Mouse (Mus musculus): Measurements from ENCODE around the gene Dazl. TPM values are rescaled to one million over a fixed set of nuclear protein-coding genes. Genes with fewer than 3 reads are reported as not detected.

Dazl gene
- polyA plus RNA-seq, 1 experiment = not detected

DNA sequence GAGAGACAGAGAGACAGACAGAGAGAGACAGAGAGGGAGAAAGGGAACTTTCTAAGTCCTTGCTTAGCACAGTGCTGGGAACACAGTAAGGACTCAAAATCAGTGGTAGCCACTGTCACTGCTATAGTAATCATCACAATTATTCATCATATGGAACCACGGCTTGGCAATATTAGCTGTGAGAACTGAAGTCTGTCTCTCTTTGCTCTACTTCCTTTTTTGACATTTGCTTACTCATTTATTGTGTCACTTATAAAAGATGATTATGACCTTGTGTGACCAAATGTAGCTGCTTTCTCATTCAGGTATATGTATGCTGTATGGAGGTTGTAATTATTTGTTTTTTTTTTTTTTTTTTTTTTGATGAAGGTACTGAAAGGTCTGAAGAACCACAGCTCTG lies 36.8 kb upstream of the Dazl start:
- no peak overlapping the region for H3K4me3 ChIP-seq (ENCODE audit: low read depth, low read length)

GRCm38 (mm10) chr17:50324658-50325057 lies 31.2 kb upstream of the Dazl start:
- Histone ChIP-seq H3K27me3 (ENCODE audit: control insufficient read depth, insufficient read depth, low read length) (no peaks in the 10 kb centered on the region; the same call in 1 of the 2 replicates), H3K4me1 (ENCODE audit: control insufficient read depth, insufficient read depth, insufficient read length, low read length) (no peaks in the 10 kb centered on the region), H3K36me3 (ENCODE audit: control insufficient read depth, insufficient read depth, low read length) (no peaks in the 10 kb centered on the region), H3K4me3 (ENCODE audit: low read depth, low read length) (no peak overlapping the region), H3K27ac (ENCODE audit: insufficient read depth, low read depth, low read length) (no peak overlapping the region)
- TF ChIP-seq CTCF (IDR thresholded peaks at IDR 0.05; ENCODE audit: extremely low read depth, insufficient read length, insufficient replicate concordance, low read depth, low read length) (no peak), POLR2A (IDR thresholded peaks at IDR 0.05; ENCODE audit: low read depth, low read length) (no peak)
- 71% methylated on average over 4 of the region's 4 CpGs for WGBS

More for the DNA sequence above, 36.8 kb upstream of the Dazl start:
- WGBS = 88% methylated on average over 1 of the region's 1 CpGs
- no peaks in the 10 kb centered on the region for H3K27me3 ChIP-seq (ENCODE audit: control insufficient read depth, insufficient read depth, low read length)
- no peaks in the 10 kb centered on the region for H3K36me3 ChIP-seq (ENCODE audit: control insufficient read depth, insufficient read depth, low read length)
- H3K27ac ChIP-seq (ENCODE audit: insufficient read depth, low read depth, low read length) = no peak overlapping the region
- TF ChIP-seq CTCF (IDR thresholded peaks at IDR 0.05; ENCODE audit: extremely low read depth, insufficient read length, insufficient replicate concordance, low read depth, low read length) = no peak
- TF ChIP-seq POLR2A (IDR thresholded peaks at IDR 0.05; ENCODE audit: low read depth, low read length) = no peak
- H3K4me1 ChIP-seq (ENCODE audit: control insufficient read depth, insufficient read depth, insufficient read length, low read length) = peaks cover 20% of the 10 kb centered on the region; the same call in 1 of the 2 replicates

DNA sequence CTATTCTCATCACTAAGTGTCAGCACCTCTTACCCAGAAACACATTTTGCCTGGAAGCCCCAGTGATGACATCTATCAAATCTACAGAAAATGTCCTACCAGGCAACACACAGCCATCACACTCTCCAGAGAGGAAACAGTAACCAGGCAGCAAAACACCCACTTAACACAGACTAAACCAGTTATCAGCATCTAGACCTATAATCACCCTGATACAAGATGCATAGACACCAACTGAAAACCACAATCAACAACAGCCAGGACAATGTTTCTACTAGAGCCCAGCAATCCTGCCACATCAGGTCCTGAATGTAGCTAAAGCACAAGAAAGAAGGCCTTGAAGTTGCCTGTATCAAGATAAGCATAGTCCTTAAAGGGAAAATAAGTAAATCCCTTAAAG lies 25.4 kb upstream of the Dazl start:
- Histone ChIP-seq H3K4me1 (ENCODE audit: control insufficient read depth, insufficient read depth, insufficient read length, low read length) (no peaks in the 10 kb centered on the region), H3K4me3 (ENCODE audit: low read depth, low read length) (no peak overlapping the region), H3K27me3 (ENCODE audit: control insufficient read depth, insufficient read depth, low read length) (no peaks in the 10 kb centered on the region; the same call in 1 of the 2 replicates), H3K27ac (ENCODE audit: insufficient read depth, low read depth, low read length) (no peak overlapping the region), H3K36me3 (ENCODE audit: control insufficient read depth, insufficient read depth, low read length) (no peaks in the 10 kb centered on the region)
- TF ChIP-seq CTCF (IDR thresholded peaks at IDR 0.05; ENCODE audit: extremely low read depth, insufficient read length, insufficient replicate concordance, low read depth, low read length) = no peak
- no peak for TF ChIP-seq POLR2A (IDR thresholded peaks at IDR 0.05; ENCODE audit: low read depth, low read length)

DNA sequence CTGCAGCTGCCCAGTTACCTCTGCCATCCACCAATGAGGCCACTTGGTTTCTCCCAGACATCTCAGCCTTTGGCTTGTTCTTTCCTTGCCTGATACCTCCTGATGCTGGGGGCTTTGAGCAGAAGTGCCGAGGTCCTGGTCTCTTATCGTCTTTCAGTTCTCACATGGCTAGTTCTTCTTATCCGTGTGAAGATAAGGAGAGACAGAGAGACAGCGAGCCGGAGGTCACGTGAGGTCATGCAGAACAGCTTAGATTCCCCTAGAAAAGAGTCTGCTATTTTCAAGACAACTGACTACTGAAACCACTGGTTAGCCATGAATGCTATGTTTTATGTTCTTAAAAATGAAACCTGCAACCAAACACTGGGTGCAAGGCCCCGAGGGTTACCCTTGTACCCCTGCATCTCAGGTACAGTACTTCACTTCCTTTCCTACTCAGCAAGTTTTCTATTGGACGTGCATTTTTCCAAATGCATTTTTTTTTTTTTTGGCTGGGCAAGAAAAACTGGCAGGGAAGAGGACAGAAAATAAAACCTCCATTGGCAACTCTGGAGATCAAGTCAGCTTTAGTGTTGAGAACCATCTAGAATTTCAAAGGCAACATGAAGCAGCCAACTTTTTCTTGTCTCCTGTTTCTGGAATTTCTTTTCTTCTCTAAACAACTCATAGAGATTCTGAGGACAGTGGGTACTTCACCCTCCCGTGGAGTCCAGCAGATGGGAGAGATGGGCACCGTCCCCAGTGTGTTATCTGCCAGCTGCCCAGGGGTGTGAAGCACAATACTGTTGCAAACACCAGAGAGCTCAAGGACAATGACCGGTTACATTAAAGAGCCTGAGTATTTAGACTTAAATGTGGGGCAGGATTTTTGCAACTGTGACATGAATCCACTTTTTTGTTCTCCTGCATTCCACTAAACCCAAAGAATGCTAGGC lies 23.0 kb upstream of the Dazl start:
- Histone ChIP-seq H3K27me3 (ENCODE audit: control insufficient read depth, insufficient read depth, low read length) (no peaks in the 10 kb centered on the region), H3K4me1 (ENCODE audit: control insufficient read depth, insufficient read depth, insufficient read length, low read length) (no peaks in the 10 kb centered on the region), H3K4me3 (ENCODE audit: low read depth, low read length) (no peak overlapping the region), H3K27ac (ENCODE audit: insufficient read depth, low read depth, low read length) (no peak overlapping the region), H3K36me3 (ENCODE audit: control insufficient read depth, insufficient read depth, low read length) (no peaks in the 10 kb centered on the region)
- TF ChIP-seq POLR2A (IDR thresholded peaks at IDR 0.05; ENCODE audit: low read depth, low read length) (no peak), CTCF (IDR thresholded peaks at IDR 0.05; ENCODE audit: extremely low read depth, insufficient read length, insufficient replicate concordance, low read depth, low read length) (no peak)
- WGBS = 65% methylated on average over 11 of the region's 11 CpGs

DNA sequence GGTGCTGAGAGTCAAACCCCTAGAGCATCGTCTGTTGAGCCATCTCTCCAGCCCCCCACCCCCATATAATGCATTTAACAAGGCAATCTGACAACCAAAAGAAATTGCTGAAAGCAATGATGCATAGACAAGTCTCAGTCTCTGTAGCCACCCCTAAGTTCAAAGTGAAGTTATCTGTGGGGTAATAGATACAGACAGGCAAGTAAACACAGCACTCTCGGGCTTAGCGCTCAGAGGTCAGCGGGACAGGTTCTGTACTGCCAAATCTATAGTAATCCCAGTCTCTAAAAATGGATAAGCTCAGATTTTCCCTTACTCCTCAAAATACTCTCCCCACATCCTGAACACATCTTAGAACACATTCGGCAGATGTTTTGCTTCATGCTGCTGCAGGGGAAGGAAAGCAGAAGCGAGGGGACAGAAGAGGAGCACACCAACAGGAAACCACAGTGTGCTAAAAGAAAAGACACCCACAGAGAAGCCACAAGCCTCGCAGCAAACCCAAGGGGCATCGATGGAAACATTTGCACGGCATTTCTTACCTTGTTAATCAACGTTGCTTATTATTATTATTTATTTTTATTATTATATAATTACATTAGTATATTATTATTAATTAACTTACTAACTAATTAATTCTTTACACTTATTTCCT lies 16.8 kb upstream of the Dazl start:
- TF ChIP-seq CTCF (IDR thresholded peaks at IDR 0.05; ENCODE audit: extremely low read depth, insufficient read length, insufficient replicate concordance, low read depth, low read length) (no peak), POLR2A (IDR thresholded peaks at IDR 0.05; ENCODE audit: low read depth, low read length) (no peak)
- H3K27me3 ChIP-seq (ENCODE audit: control insufficient read depth, insufficient read depth, low read length) = no peaks in the 10 kb centered on the region
- H3K4me3 ChIP-seq (ENCODE audit: low read depth, low read length) = no peak overlapping the region
- WGBS = 53% methylated on average over 10 of the region's 10 CpGs
- H3K4me1 ChIP-seq (ENCODE audit: control insufficient read depth, insufficient read depth, insufficient read length, low read length) = no peaks in the 10 kb centered on the region
- no peaks in the 10 kb centered on the region for H3K36me3 ChIP-seq (ENCODE audit: control insufficient read depth, insufficient read depth, low read length)
- H3K27ac ChIP-seq (ENCODE audit: insufficient read depth, low read depth, low read length) = no peak overlapping the region

- Histone ChIP-seq H3K4me3 (ENCODE audit: low read depth, low read length) (no peak overlapping the region), H3K36me3 (ENCODE audit: control insufficient read depth, insufficient read depth, low read length) (no peaks in the 10 kb centered on the region), H3K27me3 (ENCODE audit: control insufficient read depth, insufficient read depth, low read length) (no peaks in the 10 kb centered on the region), H3K27ac (ENCODE audit: insufficient read depth, low read depth, low read length) (no peak overlapping the region), H3K4me1 (ENCODE audit: control insufficient read depth, insufficient read depth, insufficient read length, low read length) (no peaks in the 10 kb centered on the region)
- 62% methylated on average over 5 of the region's 5 CpGs for WGBS
- TF ChIP-seq CTCF (IDR thresholded peaks at IDR 0.05; ENCODE audit: extremely low read depth, insufficient read length, insufficient replicate concordance, low read depth, low read length) = no peak
- TF ChIP-seq POLR2A (IDR thresholded peaks at IDR 0.05; ENCODE audit: low read depth, low read length) = no peak
Observed at GRCm38 (mm10) chr17:50309512-50310072, 16.2 kb upstream of the Dazl start.

- Histone ChIP-seq H3K4me3 (ENCODE audit: low read depth, low read length) (no peak overlapping the region), H3K4me1 (ENCODE audit: control insufficient read depth, insufficient read depth, insufficient read length, low read length) (no peaks in the 10 kb centered on the region), H3K36me3 (ENCODE audit: control insufficient read depth, insufficient read depth, low read length) (no peaks in the 10 kb centered on the region), H3K27ac (ENCODE audit: insufficient read depth, low read depth, low read length) (no peak overlapping the region), H3K27me3 (ENCODE audit: control insufficient read depth, insufficient read depth, low read length) (no peaks in the 10 kb centered on the region)
- 71% methylated on average over 5 of the region's 5 CpGs for WGBS
- TF ChIP-seq CTCF (IDR thresholded peaks at IDR 0.05; ENCODE audit: extremely low read depth, insufficient read length, insufficient replicate concordance, low read depth, low read length) (no peak), POLR2A (IDR thresholded peaks at IDR 0.05; ENCODE audit: low read depth, low read length) (no peak)
Observed at GRCm38 (mm10) chr17:50308880-50309279, 15.4 kb upstream of the Dazl start.

All from small intestine, adult 2 months (tissue).